36 mouse cellular contexts compared by ENCODE assay signal in genomic region chr6:116440849-116441248, GRCm38 (mm10). TPM values are rescaled to one million over a fixed set of nuclear protein-coding genes. Genes with fewer than 3 reads are reported as not detected.
DNase-seq lines count a peak whose midpoint lies in the region; ATAC-seq and TF ChIP-seq lines count a peak whose summit lies in the region.
"Had no signal": no experiment of that assay in that cellular context is flagged by ENCODE, and none has a peak within 500 bp of the region (broad histone marks: within the 10 kb centered on the region; RNA-seq: fewer than 3 reads in every experiment).

No protein-coding gene starts in this region.

- H3K27me3 ChIP-seq in liver, embryonic 11.5 days (replicated peaks; ENCODE audit: control insufficient read depth, insufficient read depth, low read length) = no peaks in the 10 kb centered on the region
- no peaks in the 10 kb centered on the region for H3K27me3 ChIP-seq in liver, postnatal 0 days (ENCODE audit: insufficient read depth, low read length)
- no peaks in the 10 kb centered on the region for H3K27me3 ChIP-seq in heart, embryonic 14.5 days (ENCODE audit: control insufficient read depth, insufficient read depth, low read length)
- no peaks in the 10 kb centered on the region for H3K27me3 ChIP-seq in forebrain, embryonic 15.5 days
- H3K27me3 ChIP-seq: forebrain, embryonic 12.5 days; limb, embryonic 13.5 days; neural tube, embryonic 12.5 days had no signal

- no peak overlapping the region for H3K27ac ChIP-seq in liver, embryonic 11.5 days (ENCODE audit: low read depth, low read length)
- H3K27ac ChIP-seq in liver, postnatal 0 days (ENCODE audit: low read depth) = no peak overlapping the region
- peak overlapping the region; percentile 69 to 85 for H3K27ac ChIP-seq in heart, embryonic 14.5 days (replicated peaks in 1 of 2; ENCODE audit: control insufficient read depth in 1 of 2, insufficient read depth in 1 of 2, low read depth in 2 of 2, low read length in 2 of 2)
- H3K27ac ChIP-seq in forebrain, embryonic 15.5 days (replicated peaks) = no peak overlapping the region
- H3K27ac ChIP-seq: forebrain, embryonic 12.5 days; hindbrain, embryonic 14.5 days; limb, embryonic 13.5 days; liver, embryonic 14.5 days; neural tube, embryonic 12.5 days had no signal

- H3K4me1 ChIP-seq in liver, embryonic 11.5 days (replicated peaks; ENCODE audit: control insufficient read depth, insufficient read depth, low read length) = no peaks in the 10 kb centered on the region; the same call in 1 of the 2 replicates
- H3K4me1 ChIP-seq in liver, postnatal 0 days (ENCODE audit: insufficient read depth) = 0 out of 2 replicates have a peak, but pooled peaks cover 2% of the 10 kb centered on the region
- peaks cover 4 to 22% of the 10 kb centered on the region in 2 experiments for H3K4me1 ChIP-seq in heart, embryonic 14.5 days (ENCODE audit: control insufficient read depth in 2 of 2, insufficient read depth in 2 of 2, low read length in 2 of 2)
- H3K4me1 ChIP-seq in forebrain, embryonic 15.5 days = no peaks in the 10 kb centered on the region
- H3K4me1 ChIP-seq: forebrain, embryonic 12.5 days; limb, embryonic 13.5 days; neural tube, embryonic 12.5 days had no signal

- TF ChIP-seq EP300 in liver, postnatal 0 days (IDR thresholded peaks at IDR 0.05; ENCODE audit: low read depth) = no peak

- ATAC-seq in liver, embryonic 11.5 days (replicated peaks; ENCODE audit: low FRiP score) = peak; percentile 61; the same call in 1 of the 2 replicates
- ATAC-seq in liver, postnatal 0 days = no peak
- peak; percentile 81 for ATAC-seq in heart, embryonic 14.5 days (ENCODE audit: insufficient number of reproducible peaks, insufficient read depth, low FRiP score, low read depth)
- no peak for ATAC-seq in forebrain, embryonic 15.5 days (replicated peaks)
- ATAC-seq: CD4-positive, CD25-positive, alpha-beta regulatory T cell, adult 4 months; midbrain, embryonic 16.5 days had no signal

- no peak for DNase-seq in liver, embryonic 11.5 days (ENCODE audit: low spot score)
- DNase-seq in liver, postnatal 0 days = no peak
- peak; percentile 44 to 61 for DNase-seq in heart, adult 9 months (ENCODE audit: low spot score in 2 of 2)
- peak; percentile 10 for DNase-seq in heart, postnatal 4 days
- DNase-seq in layer of hippocampus, postnatal 36 days = no peak
- no peak for DNase-seq in natural killer cell, adult 2 months (ENCODE audit: low spot score in 2 of 2)
- DNase-seq: adrenal gland, adult 8-10 months; cerebellum, adult 2 months; cerebellum, postnatal 14 days; gastrocnemius, postnatal 25 days; kidney, adult 11 months; kidney, postnatal 25 days; lung, embryonic 14.5 days; thymus, adult 2 months; thymus, postnatal 36 days had no signal

- TF ChIP-seq CTCF in liver, postnatal 0 days (IDR thresholded peaks at IDR 0.05; ENCODE audit: low read depth) = no peak

- no peaks in the 10 kb centered on the region for H3K36me3 ChIP-seq in liver, embryonic 11.5 days (ENCODE audit: control insufficient read depth, insufficient read depth, low read length)
- no peaks in the 10 kb centered on the region for H3K36me3 ChIP-seq in liver, postnatal 0 days (replicated peaks; ENCODE audit: insufficient read depth, low read length)
- no peaks in the 10 kb centered on the region for H3K36me3 ChIP-seq in heart, embryonic 14.5 days (ENCODE audit: control insufficient read depth, insufficient read depth, low read length)
- no peaks in the 10 kb centered on the region for H3K36me3 ChIP-seq in forebrain, embryonic 15.5 days
- H3K36me3 ChIP-seq: forebrain, embryonic 12.5 days; limb, embryonic 13.5 days; neural tube, embryonic 12.5 days had no signal

- no peak overlapping the region for H3K4me3 ChIP-seq in liver, embryonic 11.5 days (ENCODE audit: low read depth, low read length)
- no peak overlapping the region for H3K4me3 ChIP-seq in liver, postnatal 0 days (ENCODE audit: low read depth, low read length)
- no peak overlapping the region for H3K4me3 ChIP-seq in heart, embryonic 14.5 days (ENCODE audit: control insufficient read depth in 1 of 2, insufficient read depth in 1 of 2, low read depth in 1 of 2, low read length in 2 of 2)
- H3K4me3 ChIP-seq in forebrain, embryonic 15.5 days = no peak overlapping the region
- H3K4me3 ChIP-seq: forebrain, embryonic 12.5 days; limb, embryonic 13.5 days; neural tube, embryonic 12.5 days had no signal

- no peak overlapping the region for H3K4me2 ChIP-seq in liver, embryonic 11.5 days
- H3K4me2 ChIP-seq in liver, postnatal 0 days (ENCODE audit: low read depth, low read length) = no peak overlapping the region
- H3K4me2 ChIP-seq in heart, embryonic 14.5 days (ENCODE audit: low read length) = peak overlapping the region; percentile 27
- no peak overlapping the region for H3K4me2 ChIP-seq in forebrain, embryonic 15.5 days (replicated peaks)
- H3K4me2 ChIP-seq: forebrain, embryonic 12.5 days; hindbrain, embryonic 14.5 days; limb, embryonic 13.5 days; lung, embryonic 14.5 days; midbrain, embryonic 11.5 days; neural tube, embryonic 12.5 days had no signal

- 49% methylated on average over 4 of the region's 4 CpGs for WGBS in liver, embryonic 11.5 days
- WGBS in liver, postnatal 0 days (ENCODE audit: insufficient replicate concordance) = 51% methylated on average over 4 of the region's 4 CpGs
- 22% methylated on average over 4 of the region's 4 CpGs for WGBS in heart, embryonic 14.5 days
- 95% methylated on average over 4 of the region's 4 CpGs for WGBS in forebrain, embryonic 15.5 days

- H3K9ac ChIP-seq in liver, embryonic 11.5 days (ENCODE audit: low read depth, low read length) = no peak overlapping the region
- H3K9ac ChIP-seq in liver, postnatal 0 days (replicated peaks) = no peak overlapping the region
- no peak overlapping the region for H3K9ac ChIP-seq in heart, embryonic 14.5 days (ENCODE audit: low read length)
- H3K9ac ChIP-seq in forebrain, embryonic 15.5 days (replicated peaks) = no peak overlapping the region
- H3K9ac ChIP-seq: forebrain, embryonic 12.5 days; hindbrain, embryonic 14.5 days; limb, embryonic 13.5 days; liver, embryonic 14.5 days; lung, embryonic 14.5 days; neural tube, embryonic 12.5 days had no signal

- no peaks in the 10 kb centered on the region for H3K9me3 ChIP-seq in liver, embryonic 11.5 days (ENCODE audit: control insufficient read depth, low read length)
- H3K9me3 ChIP-seq in liver, postnatal 0 days (ENCODE audit: low read length) = no peaks in the 10 kb centered on the region
- 0 out of 2 replicates have a peak, but pooled peaks cover 4% of the 10 kb centered on the region for H3K9me3 ChIP-seq in heart, embryonic 14.5 days (ENCODE audit: control insufficient read depth, low read length)
- no peaks in the 10 kb centered on the region for H3K9me3 ChIP-seq in forebrain, embryonic 15.5 days
- H3K9me3 ChIP-seq: forebrain, embryonic 12.5 days; limb, embryonic 13.5 days; neural tube, embryonic 12.5 days had no signal

RNA-seq across cellular contexts. Expression of gene Alox5, which starts 20.1 kb away (rescaled TPM):
- 9.0 and 10.4 TPM in 2 replicates for polyA plus RNA-seq in liver, embryonic 11.5 days (2014; fragmentation: Nextera tagmentation; extraction: Ambion mirVana)
- polyA plus RNA-seq in liver, postnatal 0 days (2015; fragmentation: Nextera tagmentation; extraction: Ambion mirVana) = 5.0 and 6.6 TPM in 2 replicates
- polyA plus RNA-seq in heart, embryonic 14.5 days (2014; fragmentation: Nextera tagmentation; extraction: Ambion mirVana) = 2.3 and 2.4 TPM in 2 replicates
- total RNA-seq in heart, postnatal 4 days (2021) = 1 to 10 TPM; 6.3 to 6.7 TPM
- total RNA-seq in layer of hippocampus, postnatal 36 days (2021) = 1 to 10 TPM; 1.4 to 1.7 TPM
- 0.34 and 0.70 TPM in 2 replicates for polyA plus RNA-seq in forebrain, embryonic 15.5 days (2015; fragmentation: Nextera tagmentation; extraction: Ambion mirVana)
- polyA plus RNA-seq: CD4-positive, CD25-positive, alpha-beta regulatory T cell, adult 4 months had no signal

RNA-seq across cellular contexts. Expression of gene Olfr211, which starts 48.0 kb away (rescaled TPM):
- polyA plus RNA-seq in liver, embryonic 11.5 days (2014; fragmentation: Nextera tagmentation; extraction: Ambion mirVana) = not detected in 2 replicates
- polyA plus RNA-seq in liver, postnatal 0 days (2015; fragmentation: Nextera tagmentation; extraction: Ambion mirVana) = not detected in 2 replicates
- not detected in 2 replicates for polyA plus RNA-seq in heart, embryonic 14.5 days (2014; fragmentation: Nextera tagmentation; extraction: Ambion mirVana)
- not detected for total RNA-seq in heart, postnatal 4 days (2021)
- total RNA-seq in layer of hippocampus, postnatal 36 days (2021) = not detected
- polyA plus RNA-seq in forebrain, embryonic 15.5 days (2015; fragmentation: Nextera tagmentation; extraction: Ambion mirVana) = not detected in 2 replicates
- total RNA-seq: adrenal gland, adult 8-10 months; adrenal gland, postnatal 4 days; gastrocnemius, adult 18-20 months; gastrocnemius, postnatal 25 days; hematopoietic stem cell, adult 5-6 weeks; layer of hippocampus, adult 18-20 months; layer of hippocampus, postnatal 14 days; left cerebral cortex, adult 8-10 months; left cerebral cortex, postnatal 36 days; megakaryocyte progenitor cell, adult 5-6 weeks had no signal
- polyA plus RNA-seq: CD4-positive, CD25-positive, alpha-beta regulatory T cell, adult 4 months; cerebellum, adult 2 months; cortical plate, adult 2 months; embryonic facial prominence, embryonic 14.5 days; forebrain, embryonic 12.5 days; hindbrain, embryonic 14.5 days; kidney, embryonic 14.5 days; limb, embryonic 13.5 days; liver, embryonic 14.5 days; lung, embryonic 14.5 days; midbrain, embryonic 11.5 days; midbrain, embryonic 16.5 days; neural tube, embryonic 12.5 days; thymus, adult 2 months had no signal

Comparison
In these comparisons a context has a peak if more than half of its experiments do, and no peak if none do; other contexts are left out.
1. ATAC-seq: peak in liver, embryonic 11.5 days (single experiment) and heart, embryonic 14.5 days (single experiment); none in liver, postnatal 0 days (single experiment) and forebrain, embryonic 15.5 days (single experiment).
2. DNase-seq: peak in heart, adult 9 months (2 of 2) and heart, postnatal 4 days (single experiment); none in liver, embryonic 11.5 days (single experiment), liver, postnatal 0 days (single experiment), layer of hippocampus, postnatal 36 days (0 of 2) and natural killer cell, adult 2 months (0 of 2).
3. H3K27ac ChIP-seq: peak in heart, embryonic 14.5 days (2 of 2); none in liver, embryonic 11.5 days (single experiment), liver, postnatal 0 days (single experiment) and forebrain, embryonic 15.5 days (single experiment).